Mouse (Mus musculus): ENCODE measurements at regions not wholly inside any gene's neighbourhood (a gene's known extent, or its start where the extent isn't known, plus 50 kb on each side); places are given as distances from the start of the nearest gene placed in this dataset.

DNA sequence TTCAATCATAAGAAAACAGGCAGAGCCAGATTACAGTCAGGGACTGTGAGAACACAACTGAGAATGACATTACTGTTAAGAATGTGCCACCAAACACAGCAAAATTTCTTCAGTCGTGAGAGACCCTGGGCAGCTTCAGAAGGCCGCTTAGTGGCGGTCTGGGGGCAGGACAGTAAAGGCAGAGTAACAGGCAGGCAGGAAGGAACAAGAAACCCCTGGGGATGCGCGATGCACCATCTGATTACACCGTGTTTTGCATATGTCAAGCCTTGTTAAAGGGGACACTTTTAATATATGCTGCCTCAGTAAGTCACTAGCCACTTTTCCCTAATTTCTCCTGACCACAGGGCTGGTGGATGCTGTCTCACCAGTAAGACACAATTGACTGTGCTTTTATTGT is 120.0 kb downstream of the Rassf10 start:
- TF ChIP-seq EP300 (IDR thresholded peaks at IDR 0.05): no peak
- TF ChIP-seq CTCF (IDR thresholded peaks at IDR 0.05): no peak

All from lung, postnatal 0 days (tissue).